Mouse (Mus musculus) thymus, postnatal 0 days (tissue): Measurements from ENCODE around the gene Slc40a1. TPM values are rescaled to one million over a fixed set of nuclear protein-coding genes. Genes with fewer than 3 reads are reported as not detected.

Source experiments
- DNase-seq: peaks from one replicate; pipeline ENCODE4 v3.0.0-alpha.2; 2015; ENCODE audit warnings: low spot score
- polyA plus RNA-seq: library from polyadenylated mRNA; unstranded; fragments of >200 nt; fragmentation: Nextera tagmentation; extraction: Ambion mirVana; gene quantifications from 2 replicates; pipeline ENCODE4 v1.2.1, GENCODE M21; 2015

The Slc40a1 gene
- polyA plus RNA-seq, 1 experiment from 2014 or later: 36.2 TPM

- DNase-seq: no peak
These were observed 39.5 kb downstream of the Slc40a1 start for GRCm38 (mm10) chr1:45886800-45887199.

DNA sequence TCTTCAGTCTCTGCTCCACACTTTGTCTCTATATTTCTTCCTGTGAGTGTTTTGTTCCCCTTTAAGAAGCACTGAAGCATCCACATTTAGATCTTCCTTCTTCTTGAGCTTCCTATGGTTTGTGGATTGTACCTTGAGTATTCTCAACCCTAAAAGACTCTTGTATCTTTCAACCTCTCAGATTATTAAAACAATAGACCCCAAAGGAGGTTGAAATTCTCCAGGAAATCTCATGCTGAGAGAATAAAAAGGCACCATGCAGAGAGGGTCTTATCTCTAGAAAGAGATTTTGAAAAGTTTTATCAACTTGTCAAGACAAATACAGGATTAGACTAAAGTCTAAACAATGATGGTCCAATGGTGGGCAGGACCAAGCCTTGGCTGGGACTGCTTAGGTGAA, 42.9 kb downstream of the Slc40a1 start:
- no peak for DNase-seq

- DNase-seq: no peak
These were observed 44.2 kb downstream of the Slc40a1 start for GRCm38 (mm10) chr1:45882076-45882475.

- no peak for DNase-seq
These were observed 45.0 kb downstream of the Slc40a1 start for GRCm38 (mm10) chr1:45881228-45881832.

- DNase-seq: no peak
These were observed 48.9 kb downstream of the Slc40a1 start for GRCm38 (mm10) chr1:45877463-45877862.

DNA sequence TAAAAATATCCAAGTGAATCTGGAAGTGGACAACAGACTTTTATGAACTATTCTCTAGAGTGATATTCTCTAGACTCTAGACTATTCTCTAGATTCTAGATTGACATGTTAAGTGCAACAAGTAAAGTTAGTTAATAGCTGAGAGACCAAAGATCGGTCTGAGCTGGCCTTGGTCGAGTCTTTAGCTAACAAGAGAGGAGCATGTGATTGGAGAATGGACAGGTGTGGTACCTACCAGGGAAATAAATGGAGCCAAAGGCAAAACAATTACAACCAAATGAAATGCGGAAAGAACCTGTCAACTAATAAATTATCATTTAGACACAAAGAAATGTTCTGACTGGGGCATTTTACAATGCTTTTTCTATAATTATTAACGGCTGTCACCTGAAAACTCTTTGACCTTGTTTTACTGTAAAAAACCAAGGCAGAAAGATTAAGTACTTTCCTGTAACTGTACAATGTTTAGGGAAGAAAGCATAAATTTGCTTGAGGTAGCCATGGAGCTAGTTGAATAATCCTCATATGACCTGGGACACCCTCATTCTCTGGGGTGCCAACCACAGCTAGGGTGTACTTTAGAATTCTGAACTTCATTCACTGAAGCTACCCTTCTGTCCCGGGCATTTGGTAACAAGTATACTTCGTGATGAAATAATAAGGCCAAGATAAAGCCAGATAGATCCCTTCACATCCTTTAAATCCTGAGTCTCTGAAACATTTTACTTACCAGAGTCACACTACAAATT, 49.7 kb downstream of the Slc40a1 start:
- DNase-seq: no peak

GRCm38 (mm10) chr1:45875640-45876039, 50.7 kb downstream of the Slc40a1 start:
- no peak for DNase-seq

- DNase-seq: no peak
These were observed 53.1 kb downstream of the Slc40a1 start for GRCm38 (mm10) chr1:45873250-45873649.

DNA sequence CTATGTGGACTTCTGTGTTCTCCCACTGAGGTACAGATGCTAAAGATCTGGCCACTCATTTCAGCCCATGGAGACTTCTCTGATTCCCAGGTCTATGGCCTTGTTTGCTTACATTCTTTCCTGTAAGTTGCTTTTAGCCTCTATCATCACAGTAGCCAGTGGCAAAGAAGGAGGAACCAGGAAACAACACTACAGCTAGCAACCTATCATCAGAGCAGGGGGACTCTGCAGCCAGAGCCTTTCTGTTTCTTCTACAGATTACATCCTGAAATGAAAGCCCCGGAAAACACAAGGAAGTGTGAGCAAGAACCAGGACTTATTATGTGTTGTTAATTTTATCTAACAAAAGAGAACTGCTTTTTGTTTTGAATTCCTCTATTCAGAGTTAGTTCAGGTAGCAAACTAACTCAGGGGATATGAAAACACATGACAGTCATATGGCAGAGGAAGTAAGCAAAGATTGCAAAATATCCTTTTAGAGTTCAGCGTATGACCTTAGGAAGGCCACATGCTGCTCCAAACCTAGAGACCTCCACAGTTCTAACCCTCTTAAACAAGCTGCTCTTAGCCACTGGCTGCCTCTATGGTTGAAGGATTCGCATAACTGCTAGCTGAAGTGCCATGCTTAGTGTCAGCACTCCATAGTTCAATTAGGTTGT, 57.7 kb downstream of the Slc40a1 start:
- no peak for DNase-seq

DNA sequence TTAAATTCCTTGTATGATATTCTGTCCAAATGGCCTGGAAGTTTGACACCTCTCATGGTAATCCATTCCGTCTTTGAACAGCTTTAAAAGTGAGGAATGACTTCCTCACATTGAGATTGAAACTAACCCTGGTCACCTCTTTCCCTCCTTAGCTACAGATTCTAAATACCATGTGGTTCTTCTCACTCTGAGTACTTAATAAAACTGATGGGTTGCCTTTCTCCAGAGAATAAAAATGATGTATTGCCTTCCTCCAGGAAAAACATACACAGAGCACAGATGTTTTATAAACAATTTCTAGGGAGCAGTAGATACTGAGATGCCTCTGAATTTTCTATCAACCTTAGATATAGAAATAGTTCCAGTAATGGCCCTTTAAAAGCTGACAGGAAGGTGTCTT, 58.3 kb downstream of the Slc40a1 start:
- no peak for DNase-seq

DNA sequence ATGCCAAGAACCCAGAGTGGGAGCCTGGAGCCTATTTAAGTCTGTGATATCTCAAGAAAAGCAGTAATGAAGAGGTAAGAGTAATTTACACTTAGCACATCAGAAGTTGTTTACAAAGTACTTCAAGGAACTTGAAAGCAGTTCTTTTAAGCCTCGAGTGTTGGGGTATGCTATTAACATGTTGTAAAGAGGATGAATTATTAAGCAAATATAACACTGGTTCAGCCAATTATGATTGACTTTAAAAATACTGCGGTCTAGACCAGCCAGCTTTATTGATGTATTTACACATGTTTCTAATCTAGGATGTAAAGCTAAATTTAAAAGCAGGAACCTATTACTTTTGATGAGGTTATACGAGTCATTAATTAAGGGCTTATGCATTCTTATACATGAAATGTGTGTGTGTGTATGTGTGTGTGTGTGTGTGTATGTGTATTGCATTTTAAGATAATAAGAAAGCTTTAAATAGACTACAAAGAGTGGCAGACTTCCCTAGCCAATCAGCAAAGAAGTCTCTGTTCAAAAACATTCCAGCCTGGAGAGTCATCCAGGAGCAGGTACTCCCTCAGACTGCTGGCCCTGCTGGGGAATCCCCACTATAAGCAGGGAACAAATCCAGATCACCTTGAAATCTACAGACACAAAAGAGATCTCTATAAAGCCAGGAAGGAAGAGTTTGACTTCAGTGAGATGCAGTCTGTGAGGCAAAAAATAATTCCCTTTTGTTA, 59.9 kb downstream of the Slc40a1 start:
- DNase-seq: no peak

DNA sequence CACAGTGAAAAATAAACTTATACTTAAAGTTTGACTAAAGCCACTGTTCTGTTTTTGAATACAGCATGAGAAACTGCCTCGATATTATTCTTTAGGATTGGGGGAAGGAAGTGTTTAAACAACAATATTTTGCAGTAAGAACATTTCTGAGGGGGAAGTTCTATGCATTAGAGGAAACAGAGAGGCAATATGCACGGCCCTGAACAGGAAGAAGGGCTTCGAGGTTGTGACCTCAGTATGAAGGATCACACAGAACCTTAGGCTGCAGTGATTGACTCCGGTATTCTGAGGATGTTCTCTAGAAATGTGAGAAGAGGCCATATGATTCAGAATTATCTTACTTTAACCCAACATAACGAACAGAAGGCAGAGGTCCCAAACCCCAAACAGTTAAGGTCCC, 60.6 kb downstream of the Slc40a1 start:
- no peak for DNase-seq

GRCm38 (mm10) chr1:45865316-45865715, 61.0 kb downstream of the Slc40a1 start:
- DNase-seq: no peak

DNA sequence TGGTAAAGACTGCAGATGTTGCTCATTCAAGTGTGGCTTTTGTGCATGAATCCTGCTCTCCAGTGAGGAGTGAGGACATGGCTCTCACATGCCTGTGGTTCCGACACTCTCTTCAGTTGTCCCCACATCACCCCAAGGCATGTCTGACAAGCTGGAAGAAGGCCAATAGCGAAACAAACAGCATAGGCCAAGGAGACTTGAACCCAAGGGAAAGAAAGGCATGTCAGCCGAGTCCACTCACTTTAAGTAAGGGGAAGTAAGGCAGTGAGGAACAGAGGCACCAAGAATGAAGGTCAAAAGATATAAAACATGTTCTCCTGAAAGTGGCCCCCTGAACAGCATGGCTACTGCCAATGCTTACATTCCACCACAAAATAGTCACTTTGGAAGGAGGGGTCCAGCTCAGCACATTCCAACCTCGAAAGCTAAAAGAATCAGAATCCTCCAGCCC, 61.7 kb downstream of the Slc40a1 start:
- no peak for DNase-seq

DNA sequence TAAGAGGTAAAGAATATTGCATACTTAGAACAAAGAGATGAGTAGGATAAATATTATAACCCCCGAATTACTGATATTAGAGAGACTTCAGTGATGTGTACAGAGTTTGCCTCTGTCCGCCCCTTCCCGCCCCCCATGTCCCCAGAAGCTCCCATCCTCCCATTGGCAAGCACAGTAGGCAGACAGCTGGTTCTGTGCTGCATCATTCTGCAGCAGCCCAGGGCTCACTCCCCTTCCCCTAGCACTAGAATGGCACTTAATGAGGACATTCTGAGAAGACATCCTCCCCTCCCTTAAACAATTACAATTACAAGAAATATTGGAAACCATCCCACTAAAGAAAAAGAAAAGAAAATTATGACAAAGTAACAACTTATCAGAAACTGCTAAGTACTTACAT, 62.7 kb downstream of the Slc40a1 start:
- no peak for DNase-seq

DNA sequence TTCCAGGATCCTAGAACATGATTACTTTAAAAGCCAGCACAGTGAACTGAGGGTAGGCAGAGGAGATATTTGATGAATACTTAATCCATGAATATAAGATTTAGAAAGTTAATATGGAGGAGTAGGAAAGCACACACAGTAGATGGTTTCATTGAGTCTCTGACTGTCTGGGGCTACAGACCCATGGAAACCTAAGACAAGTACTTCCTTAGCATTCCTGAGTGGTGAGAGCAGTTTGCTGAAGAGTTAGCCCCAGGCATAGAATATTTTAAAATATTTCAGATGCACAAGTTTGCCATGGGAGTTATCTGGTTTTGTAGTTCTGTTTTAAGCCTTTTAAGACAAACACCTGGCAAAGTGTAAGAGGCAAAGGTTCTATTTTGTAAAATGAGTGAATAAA, 65.2 kb downstream of the Slc40a1 start:
- DNase-seq: no peak

DNA sequence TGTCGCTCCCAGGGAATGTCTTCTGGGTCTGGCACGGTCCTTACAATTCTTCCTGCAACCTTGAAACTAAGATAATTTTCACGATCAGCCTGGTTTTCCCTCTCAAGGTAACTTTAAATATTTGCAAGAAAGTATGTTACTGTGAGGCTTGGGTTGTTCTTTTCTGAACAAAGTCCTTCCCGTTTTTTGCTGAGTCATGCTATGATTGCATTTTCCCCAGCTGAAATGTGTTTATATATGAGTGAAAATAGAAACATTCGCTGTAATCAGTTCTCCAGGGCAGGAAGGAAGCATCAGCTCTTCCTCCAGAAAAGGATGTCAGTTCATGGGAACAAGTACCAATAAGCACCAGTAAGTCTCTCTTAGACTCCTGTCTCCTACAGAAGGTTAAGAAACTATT, 66.0 kb downstream of the Slc40a1 start:
- no peak for DNase-seq

Other genes with a start within 250 kb of the Slc40a1 start
- gene Wdr75, start 131.4 kb downstream of the Slc40a1 start, polyA plus RNA-seq: 65.2 and 68.7 TPM in 2 replicates
- gene Gm5269, start 36.2 kb downstream of the Slc40a1 start, polyA plus RNA-seq: not detected in 2 replicates
- gene Dnah7b, start 139.8 kb upstream of the Slc40a1 start, polyA plus RNA-seq: 0.22 and 0.26 TPM in 2 replicates